36 mouse cellular contexts compared by ENCODE assay signal in genomic region chr11:4662496-4662878, GRCm38 (mm10). TPM values are rescaled to one million over a fixed set of nuclear protein-coding genes. Genes with fewer than 3 reads are reported as not detected.
DNase-seq lines count a peak whose midpoint lies in the region; ATAC-seq and TF ChIP-seq lines count a peak whose summit lies in the region.
"Had no signal": no experiment of that assay in that cellular context is flagged by ENCODE, and none has a peak within 500 bp of the region (broad histone marks: within the 10 kb centered on the region; RNA-seq: fewer than 3 reads in every experiment).

No protein-coding gene starts in this region.

- H3K4me1 ChIP-seq in forebrain, embryonic 13.5 days = no peaks in the 10 kb centered on the region
- H3K4me1 ChIP-seq in forebrain, embryonic 14.5 days (ENCODE audit: control insufficient read depth, insufficient read depth, low read length) = no peaks in the 10 kb centered on the region
- no peaks in the 10 kb centered on the region for H3K4me1 ChIP-seq in heart, embryonic 11.5 days (ENCODE audit: control insufficient read depth, insufficient read depth, low read length)
- H3K4me1 ChIP-seq in liver, embryonic 13.5 days (replicated peaks) = peaks cover 35% of the 10 kb centered on the region
- peaks cover 16% of the 10 kb centered on the region for H3K4me1 ChIP-seq in liver, embryonic 11.5 days (replicated peaks; ENCODE audit: control insufficient read depth, insufficient read depth, low read length)
- H3K4me1 ChIP-seq in E14TG2a.4 (replicated peaks; ENCODE audit: low read depth, low read length) = peaks cover 33% of the 10 kb centered on the region
- H3K4me1 ChIP-seq: embryonic facial prominence, embryonic 12.5 days; kidney, embryonic 15.5 days; limb, embryonic 13.5 days; midbrain, embryonic 13.5 days; stomach, embryonic 15.5 days had no signal

- H3K27me3 ChIP-seq in forebrain, embryonic 13.5 days = no peaks in the 10 kb centered on the region
- H3K27me3 ChIP-seq in forebrain, embryonic 14.5 days (replicated peaks; ENCODE audit: control insufficient read depth, insufficient read depth, low read length) = no peaks in the 10 kb centered on the region
- H3K27me3 ChIP-seq in heart, embryonic 11.5 days (ENCODE audit: control insufficient read depth, insufficient read depth, low read length) = no peaks in the 10 kb centered on the region
- H3K27me3 ChIP-seq in liver, embryonic 13.5 days = no peaks in the 10 kb centered on the region
- H3K27me3 ChIP-seq in liver, embryonic 11.5 days (replicated peaks; ENCODE audit: control insufficient read depth, insufficient read depth, low read length) = no peaks in the 10 kb centered on the region
- H3K27me3 ChIP-seq in E14TG2a.4 (ENCODE audit: insufficient read depth, low read length) = no peaks in the 10 kb centered on the region
- H3K27me3 ChIP-seq: CH12.LX; embryonic facial prominence, embryonic 12.5 days; hindbrain, embryonic 13.5 days; kidney, embryonic 15.5 days; limb, embryonic 13.5 days; midbrain, embryonic 13.5 days; stomach, embryonic 15.5 days had no signal

- TF ChIP-seq CTCF in E14TG2a.4 (conservative IDR thresholded peaks at IDR 0.05; ENCODE audit: low read length) = no peak

- no peaks in the 10 kb centered on the region for H3K9me3 ChIP-seq in forebrain, embryonic 13.5 days (replicated peaks)
- no peaks in the 10 kb centered on the region for H3K9me3 ChIP-seq in forebrain, embryonic 14.5 days (replicated peaks; ENCODE audit: control insufficient read depth, low read length)
- H3K9me3 ChIP-seq in heart, embryonic 11.5 days (replicated peaks; ENCODE audit: control insufficient read depth, low read length) = no peaks in the 10 kb centered on the region
- H3K9me3 ChIP-seq in liver, embryonic 13.5 days (replicated peaks) = no peaks in the 10 kb centered on the region
- H3K9me3 ChIP-seq in liver, embryonic 11.5 days (ENCODE audit: control insufficient read depth, low read length) = no peaks in the 10 kb centered on the region
- peaks cover 18% of the 10 kb centered on the region for H3K9me3 ChIP-seq in E14TG2a.4 (ENCODE audit: low read length)
- H3K9me3 ChIP-seq: embryonic facial prominence, embryonic 12.5 days; G1E; heart, embryonic 10.5 days; hindbrain, embryonic 13.5 days; kidney, embryonic 15.5 days; limb, embryonic 13.5 days; midbrain, embryonic 13.5 days; stomach, embryonic 15.5 days had no signal

- no peak overlapping the region for H3K4me2 ChIP-seq in forebrain, embryonic 13.5 days
- no peak overlapping the region for H3K4me2 ChIP-seq in forebrain, embryonic 14.5 days (ENCODE audit: low read length)
- no peak overlapping the region for H3K4me2 ChIP-seq in heart, embryonic 11.5 days
- H3K4me2 ChIP-seq in liver, embryonic 13.5 days = no peak overlapping the region
- H3K4me2 ChIP-seq in liver, embryonic 11.5 days = no peak overlapping the region
- H3K4me2 ChIP-seq: embryonic facial prominence, embryonic 12.5 days; hindbrain, embryonic 13.5 days; kidney, embryonic 15.5 days; limb, embryonic 13.5 days; midbrain, embryonic 13.5 days; stomach, embryonic 15.5 days had no signal

- ATAC-seq in forebrain, embryonic 13.5 days = no peak
- no peak for ATAC-seq in forebrain, embryonic 14.5 days
- ATAC-seq in heart, embryonic 11.5 days (replicated peaks; ENCODE audit: insufficient number of reproducible peaks, low FRiP score, low TSS enrichment) = no peak
- ATAC-seq in liver, embryonic 13.5 days (ENCODE audit: low read depth) = no peak
- no peak for ATAC-seq in liver, embryonic 11.5 days (replicated peaks; ENCODE audit: low FRiP score)
- no peak for ATAC-seq in monocyte, adult 5-6 weeks (replicated peaks; ENCODE audit: insufficient number of reproducible peaks, low FRiP score, low TSS enrichment, poor library complexity, severe bottlenecking)
- ATAC-seq: midbrain, embryonic 13.5 days had no signal

- H3K27ac ChIP-seq in forebrain, embryonic 13.5 days = peak overlapping the region; percentile 22; the same call in 1 of the 2 replicates
- H3K27ac ChIP-seq in forebrain, embryonic 14.5 days (ENCODE audit: low read depth, low read length) = no peak overlapping the region
- no peak overlapping the region for H3K27ac ChIP-seq in heart, embryonic 11.5 days (ENCODE audit: low read depth, low read length)
- peak overlapping the region; percentile 89 for H3K27ac ChIP-seq in liver, embryonic 13.5 days
- no peak overlapping the region for H3K27ac ChIP-seq in liver, embryonic 11.5 days (ENCODE audit: low read depth, low read length)
- H3K27ac ChIP-seq: embryonic facial prominence, embryonic 12.5 days; heart, embryonic 10.5 days; hindbrain, embryonic 13.5 days; kidney, embryonic 15.5 days; limb, embryonic 13.5 days; midbrain, embryonic 13.5 days; stomach, embryonic 15.5 days had no signal

- H3K9ac ChIP-seq in forebrain, embryonic 13.5 days = 0 out of 2 replicates have a peak overlapping the region, but pooled peaks have one; percentile 10
- H3K9ac ChIP-seq in forebrain, embryonic 14.5 days (ENCODE audit: low read length) = no peak overlapping the region
- H3K9ac ChIP-seq in heart, embryonic 11.5 days (ENCODE audit: low read depth, low read length) = no peak overlapping the region
- no peak overlapping the region for H3K9ac ChIP-seq in liver, embryonic 13.5 days
- no peak overlapping the region for H3K9ac ChIP-seq in liver, embryonic 11.5 days (ENCODE audit: low read depth, low read length)
- H3K9ac ChIP-seq: embryonic facial prominence, embryonic 12.5 days; hindbrain, embryonic 13.5 days; kidney, embryonic 15.5 days; limb, embryonic 13.5 days; liver, embryonic 14.5 days; midbrain, embryonic 13.5 days; stomach, embryonic 15.5 days had no signal

- H3K4me3 ChIP-seq in forebrain, embryonic 13.5 days = no peak overlapping the region
- no peak overlapping the region for H3K4me3 ChIP-seq in forebrain, embryonic 14.5 days (ENCODE audit: low read depth, low read length)
- H3K4me3 ChIP-seq in heart, embryonic 11.5 days (ENCODE audit: low read depth, low read length) = no peak overlapping the region
- no peak overlapping the region for H3K4me3 ChIP-seq in liver, embryonic 13.5 days (replicated peaks)
- no peak overlapping the region for H3K4me3 ChIP-seq in liver, embryonic 11.5 days (ENCODE audit: low read depth, low read length)
- peak overlapping the region; percentile 17; the same call in 1 of the 2 replicates for H3K4me3 ChIP-seq in E14TG2a.4 (replicated peaks; ENCODE audit: low read length)
- H3K4me3 ChIP-seq: embryonic facial prominence, embryonic 12.5 days; heart, embryonic 10.5 days; hindbrain, embryonic 13.5 days; kidney, embryonic 15.5 days; limb, embryonic 13.5 days; midbrain, embryonic 13.5 days; stomach, embryonic 15.5 days had no signal

- 92% methylated on average over 11 of the region's 11 CpGs for WGBS in forebrain, embryonic 13.5 days
- 91% methylated on average over 11 of the region's 11 CpGs for WGBS in forebrain, embryonic 14.5 days
- WGBS in heart, embryonic 11.5 days (ENCODE audit: insufficient replicate concordance) = 95% methylated on average over 11 of the region's 11 CpGs
- 91% methylated on average over 11 of the region's 11 CpGs for WGBS in liver, embryonic 13.5 days (ENCODE audit: insufficient replicate concordance)
- 96% methylated on average over 11 of the region's 11 CpGs for WGBS in liver, embryonic 11.5 days

- no peak for DNase-seq in forebrain, embryonic 14.5 days (ENCODE audit: low spot score)
- DNase-seq in heart, adult 11 months = peak; percentile 76
- no peak for DNase-seq in liver, embryonic 13.5 days
- DNase-seq in liver, embryonic 11.5 days (ENCODE audit: low spot score) = no peak
- DNase-seq: adrenal gland, postnatal 10 days; embryo, embryonic 11 days; gastrocnemius, postnatal 10 days; heart, postnatal 36 days; kidney, adult 18-20 months; kidney, postnatal 25 days; right cerebral cortex, postnatal 25 days had no signal

- peaks cover 60% of the 10 kb centered on the region for H3K36me3 ChIP-seq in forebrain, embryonic 13.5 days (ENCODE audit: poor library complexity, severe bottlenecking)
- H3K36me3 ChIP-seq in forebrain, embryonic 14.5 days (ENCODE audit: control insufficient read depth, insufficient read depth, low read length) = peaks cover 41% of the 10 kb centered on the region
- H3K36me3 ChIP-seq in heart, embryonic 11.5 days (ENCODE audit: control insufficient read depth, insufficient read depth, low read length) = peaks cover 20% of the 10 kb centered on the region
- peaks cover 64% of the 10 kb centered on the region for H3K36me3 ChIP-seq in liver, embryonic 13.5 days
- peaks cover 11% of the 10 kb centered on the region; the same call in 1 of the 2 replicates for H3K36me3 ChIP-seq in liver, embryonic 11.5 days (ENCODE audit: control insufficient read depth, insufficient read depth, low read length)
- peaks cover 72% of the 10 kb centered on the region for H3K36me3 ChIP-seq in E14TG2a.4 (ENCODE audit: insufficient read depth, low read length)

RNA-seq across cellular contexts. Expression of gene Ascc2, which starts 24.9 kb away (rescaled TPM):
- 25.2 and 27.3 TPM in 2 replicates for polyA plus RNA-seq in forebrain, embryonic 13.5 days (2015; fragmentation: Nextera tagmentation; extraction: Ambion mirVana)
- 17.1 and 21.0 TPM in 2 replicates for polyA plus RNA-seq in forebrain, embryonic 14.5 days (2014; fragmentation: Nextera tagmentation; extraction: Ambion mirVana)
- polyA plus RNA-seq in heart, embryonic 11.5 days (2014; fragmentation: Nextera tagmentation; extraction: Ambion mirVana) = 28.4 and 29.0 TPM in 2 replicates
- polyA plus RNA-seq in liver, embryonic 13.5 days (2015; fragmentation: Nextera tagmentation; extraction: Ambion mirVana) = 18.9 and 23.9 TPM in 2 replicates
- 41.4 and 43.0 TPM in 2 replicates for polyA plus RNA-seq in liver, embryonic 11.5 days (2014; fragmentation: Nextera tagmentation; extraction: Ambion mirVana)
- 7.7 to 20.2 TPM (median 10.4 TPM) in 3 replicates for total RNA-seq in monocyte, adult 5-6 weeks (2017)

RNA-seq across cellular contexts. Expression of gene Uqcr10, which starts 41.7 kb away (rescaled TPM):
- 599 and 621 TPM in 2 replicates for polyA plus RNA-seq in forebrain, embryonic 13.5 days (2015; fragmentation: Nextera tagmentation; extraction: Ambion mirVana)
- 538 and 693 TPM in 2 replicates for polyA plus RNA-seq in forebrain, embryonic 14.5 days (2014; fragmentation: Nextera tagmentation; extraction: Ambion mirVana)
- polyA plus RNA-seq in heart, embryonic 11.5 days (2014; fragmentation: Nextera tagmentation; extraction: Ambion mirVana) = 1,482 and 1,490 TPM in 2 replicates
- 687 and 723 TPM in 2 replicates for polyA plus RNA-seq in liver, embryonic 13.5 days (2015; fragmentation: Nextera tagmentation; extraction: Ambion mirVana)
- polyA plus RNA-seq in liver, embryonic 11.5 days (2014; fragmentation: Nextera tagmentation; extraction: Ambion mirVana) = 823 and 891 TPM in 2 replicates
- 46.1 to 75.5 TPM (median 70.1 TPM) in 3 replicates for total RNA-seq in monocyte, adult 5-6 weeks (2017)

RNA-seq across cellular contexts. Expression of gene Zmat5, which starts 42.0 kb away (rescaled TPM):
- 83.1 and 84.4 TPM in 2 replicates for polyA plus RNA-seq in forebrain, embryonic 13.5 days (2015; fragmentation: Nextera tagmentation; extraction: Ambion mirVana)
- polyA plus RNA-seq in forebrain, embryonic 14.5 days (2014; fragmentation: Nextera tagmentation; extraction: Ambion mirVana) = 77.3 and 92.4 TPM in 2 replicates
- 50.1 and 55.8 TPM in 2 replicates for polyA plus RNA-seq in heart, embryonic 11.5 days (2014; fragmentation: Nextera tagmentation; extraction: Ambion mirVana)
- polyA plus RNA-seq in liver, embryonic 13.5 days (2015; fragmentation: Nextera tagmentation; extraction: Ambion mirVana) = 30.2 and 31.0 TPM in 2 replicates
- 45.1 and 54.6 TPM in 2 replicates for polyA plus RNA-seq in liver, embryonic 11.5 days (2014; fragmentation: Nextera tagmentation; extraction: Ambion mirVana)
- 5.9 to 15.2 TPM (median 8.8 TPM) in 3 replicates for total RNA-seq in monocyte, adult 5-6 weeks (2017)

RNA-seq across cellular contexts. Expression of gene Gm11032, which starts 42.6 kb away (rescaled TPM):
- not detected in 2 replicates for polyA plus RNA-seq in forebrain, embryonic 13.5 days (2015; fragmentation: Nextera tagmentation; extraction: Ambion mirVana)
- polyA plus RNA-seq in forebrain, embryonic 14.5 days (2014; fragmentation: Nextera tagmentation; extraction: Ambion mirVana) = not detected in 2 replicates
- polyA plus RNA-seq in heart, embryonic 11.5 days (2014; fragmentation: Nextera tagmentation; extraction: Ambion mirVana) = not detected in 2 replicates
- polyA plus RNA-seq in liver, embryonic 13.5 days (2015; fragmentation: Nextera tagmentation; extraction: Ambion mirVana) = not detected in 2 replicates
- polyA plus RNA-seq in liver, embryonic 11.5 days (2014; fragmentation: Nextera tagmentation; extraction: Ambion mirVana) = not detected in 2 replicates
- total RNA-seq in monocyte, adult 5-6 weeks (2017) = not detected in 3 replicates
- total RNA-seq: adrenal gland, postnatal 10 days; CH12.LX; G1E; gastrocnemius, postnatal 10 days; granulocyte monocyte progenitor cell, adult 5-6 weeks; heart, postnatal 36 days; layer of hippocampus, adult 18-20 months; layer of hippocampus, postnatal 25 days; left cerebral cortex, adult 8-10 months; left cerebral cortex, postnatal 36 days; megakaryocyte-erythroid progenitor cell, adult 5-6 weeks had no signal
- polyA plus RNA-seq: C2C12; embryonic facial prominence, embryonic 12.5 days; G1E; heart, embryonic 10.5 days; heart, embryonic 16.5 days; hindbrain, embryonic 13.5 days; intestine, embryonic 14.5 days; kidney, embryonic 15.5 days; limb, embryonic 13.5 days; liver, embryonic 14.5 days; macrophage; midbrain, embryonic 13.5 days; neural tube, embryonic 11.5 days; stomach, embryonic 15.5 days had no signal

Comparison
In these comparisons a context has a peak if more than half of its experiments do, and no peak if none do; other contexts are left out.
1. H3K27ac ChIP-seq: peak in forebrain, embryonic 13.5 days (single experiment) and liver, embryonic 13.5 days (single experiment); none in forebrain, embryonic 14.5 days (single experiment), heart, embryonic 11.5 days (single experiment) and liver, embryonic 11.5 days (single experiment).